Mouse (Mus musculus) lung, postnatal 0 days (tissue): ENCODE data around the gene Cnga3.

ENCODE experiments used
- CTCF ChIP-seq: IDR thresholded peaks from 2 replicates; pipeline ENCODE4 v1.5.1; 2016; ENCODE audit warnings: antibody characterized with exemption, mild to moderate bottlenecking
- EP300 ChIP-seq: IDR thresholded peaks from 2 replicates; pipeline ENCODE4 v1.6.1; 2016; ENCODE audit warnings: antibody characterized with exemption, mild to moderate bottlenecking, control low read depth

DNA sequence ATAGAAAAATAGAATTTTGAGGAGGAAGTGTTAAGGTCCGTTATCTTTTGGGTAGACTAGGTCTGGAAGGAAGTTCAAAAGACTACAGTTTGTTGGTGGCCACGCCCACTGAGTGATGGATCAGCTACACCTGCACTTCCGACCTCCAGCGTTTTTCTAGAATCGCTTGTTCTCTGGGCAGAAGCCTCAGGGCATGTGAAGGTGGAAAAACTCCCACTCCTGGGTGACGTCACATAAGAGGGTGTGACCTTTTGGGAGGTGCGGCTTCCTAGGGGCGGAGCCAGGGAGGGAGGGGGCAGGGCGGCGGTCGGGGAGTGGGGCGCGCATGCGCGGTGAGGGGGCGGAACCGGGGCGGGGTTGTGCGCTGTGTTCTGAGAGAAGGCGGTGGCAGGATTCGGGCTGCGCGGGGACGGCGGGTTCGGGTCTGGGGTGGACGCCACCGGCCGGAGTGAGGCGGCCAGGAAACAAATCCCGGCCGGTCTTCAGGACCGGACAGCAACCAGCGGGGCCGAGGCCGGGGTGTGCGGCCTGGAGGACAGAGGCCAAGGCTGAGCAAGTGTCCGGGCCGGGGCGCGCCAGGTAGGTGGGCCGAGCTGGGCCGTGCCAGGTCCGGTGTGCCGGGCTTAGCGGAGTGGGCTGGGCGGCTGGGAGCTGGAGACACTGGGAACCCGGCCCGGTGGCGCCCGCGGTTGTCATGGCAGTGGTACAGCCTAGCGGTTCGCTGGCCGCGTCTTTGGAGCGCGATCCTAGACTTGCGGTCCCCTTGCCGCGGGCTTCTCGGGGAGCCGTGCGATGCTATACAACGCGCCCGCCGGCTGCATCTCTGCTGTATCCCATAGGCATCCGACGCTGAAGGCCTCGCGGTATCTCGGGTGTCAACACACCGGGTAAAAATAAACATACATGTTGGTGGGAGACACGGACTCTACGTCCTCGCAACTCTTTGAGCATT, 85.6 kb downstream of the Cnga3 start, which contains the start of gene Inpp4a:
- no peak for TF ChIP-seq CTCF
- TF ChIP-seq EP300, result peak; percentile 29; the same call in 1 of the 2 replicates
